Mouse (Mus musculus) kidney, embryonic 14.5 days (tissue): Measurements from ENCODE around the gene Zp1. TPM values are rescaled to one million over a fixed set of nuclear protein-coding genes. Genes with fewer than 3 reads are reported as not detected.

Experiments
- ATAC-seq: fragments of 200-750 bp; cut with Nextera tagmentation; 2 replicates; pipeline ENCODE4 v1.8.0; 2017; ENCODE audit warnings: moderate number of reproducible peaks, mild to moderate bottlenecking, moderate TSS enrichment, moderate library complexity; ENCODE audit not compliant: low FRiP score, low TSS enrichment
- H3K27ac ChIP-seq: fragments of 300-500 bp; sonication (generic); 2 replicates; pipeline ENCODE4 v1.5.1; 2014; ENCODE audit warnings: low read depth, mild to moderate bottlenecking, low read length, moderate library complexity, mixed read lengths
- H3K27me3 ChIP-seq: fragments of 300-500 bp; sonication (generic); 2 replicates; pipeline ENCODE4 v1.6.1; 2014; ENCODE audit warnings: mild to moderate bottlenecking, low read length; ENCODE audit not compliant: control insufficient read depth, insufficient read depth
- H3K36me3 ChIP-seq: fragments of 300-500 bp; sonication (generic); 2 replicates; pipeline ENCODE4 v1.6.1; 2014; ENCODE audit warnings: low read length, mixed read lengths; ENCODE audit not compliant: control insufficient read depth, insufficient read depth
- H3K4me1 ChIP-seq: fragments of 300-500 bp; sonication (generic); 2 replicates; pipeline ENCODE4 v1.6.1; 2014; ENCODE audit warnings: low read length, mixed read lengths; ENCODE audit not compliant: control insufficient read depth, insufficient read depth
- H3K4me2 ChIP-seq: fragments of 300-500 bp; sonication (generic); replicated peaks from 2 replicates; pipeline ENCODE4 v1.6.1; 2014; ENCODE audit warnings: low read depth, mild to moderate bottlenecking, low read length
- H3K4me3 ChIP-seq: fragments of 300-500 bp; sonication (generic); 2 replicates; pipeline ENCODE4 v1.5.1; 2014; ENCODE audit warnings: mild to moderate bottlenecking, low read length
- H3K9ac ChIP-seq: fragments of 300-500 bp; sonication (generic); 2 replicates; pipeline ENCODE4 v1.6.1; 2014; ENCODE audit warnings: low read depth, mild to moderate bottlenecking, low read length, moderate library complexity
- H3K9me3 ChIP-seq: fragments of 300-500 bp; sonication (generic); 2 replicates; pipeline ENCODE4 v1.6.1; 2016; ENCODE audit warnings: low read length; ENCODE audit not compliant: control insufficient read depth
- WGBS: fragments of 180-500 bp; shearing (Covaris S2); extraction: QIAGEN DNeasy Blood & Tissue Kit; methylation state at CpG from one replicate; pipeline ENCODE4 v1.1.7; 2014; 5-methylcytosine and 5-hydroxymethylcytosine counted together
- polyA plus RNA-seq: library from polyadenylated mRNA; unstranded; fragments of >200 nt; fragmentation: Nextera tagmentation; extraction: Ambion mirVana; gene quantifications from 2 replicates; pipeline ENCODE4 v1.2.1, GENCODE M21; 2014

Zp1 gene
- polyA plus RNA-seq = not detected in 2 replicates

DNA sequence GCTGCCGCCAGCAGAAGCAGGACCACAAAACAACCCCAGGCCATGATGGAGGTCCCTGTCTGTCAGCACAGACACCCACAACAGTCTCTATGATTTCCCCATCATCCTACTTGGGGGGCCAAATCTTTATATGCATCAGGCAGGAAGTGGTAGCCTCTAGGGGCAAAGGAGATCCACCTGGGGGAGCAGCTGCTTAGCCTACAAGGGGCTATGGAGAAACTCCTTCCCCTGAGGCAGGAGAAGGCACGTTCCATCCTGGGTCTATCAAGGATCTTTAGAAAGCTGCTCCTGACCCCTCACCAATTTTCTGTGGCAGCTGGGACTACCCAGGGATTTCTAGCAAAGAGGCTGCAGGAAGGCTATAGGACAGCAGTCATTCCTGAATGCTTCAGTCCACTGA lies at the start of gene Zp1:
Gene Zp1 (minus strand): TSS at position 101 of the 400 bp plus-strand sequence.
- Histone ChIP-seq H3K4me1 (peaks cover 7% of the 10 kb centered on the region), H3K9ac (no peak within 1 kb of the TSS), H3K27ac (no peak within 1 kb of the TSS), H3K4me2 (no peak within 1 kb of the TSS), H3K9me3 (no peaks in the 10 kb centered on the region), H3K4me3 (no peak within 1 kb of the TSS), H3K36me3 (no peaks in the 10 kb centered on the region), H3K27me3 (no peaks in the 10 kb centered on the region)
- 71% methylated on average over 2 of the region's 2 CpGs for WGBS
- ATAC-seq = no peak

DNA sequence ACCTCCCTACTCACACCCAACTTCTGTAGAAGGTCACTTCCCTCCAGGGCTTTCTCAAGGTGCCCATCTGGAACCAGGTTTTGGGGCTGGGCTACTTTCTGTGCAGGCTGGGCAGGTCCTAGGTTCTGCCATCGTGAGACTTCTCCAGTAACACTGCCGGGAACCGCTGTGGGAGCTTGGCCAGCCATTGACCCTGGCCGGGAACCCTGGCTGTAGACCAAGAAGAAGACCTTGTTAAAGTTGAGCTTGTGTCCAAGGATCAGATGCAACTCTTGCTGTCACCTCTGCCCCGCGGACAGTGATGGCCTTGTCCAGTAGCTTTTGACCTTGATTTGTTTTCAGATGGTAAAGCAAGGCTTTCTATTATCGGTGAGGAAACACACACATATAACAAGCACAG lies 48.1 kb upstream of the Zp1 start:
- H3K27ac ChIP-seq = no peak overlapping the region
- WGBS = 88% methylated on average over 7 of the region's 7 CpGs
- no peaks in the 10 kb centered on the region for H3K36me3 ChIP-seq
- no peaks in the 10 kb centered on the region for H3K27me3 ChIP-seq
- H3K4me1 ChIP-seq = no peaks in the 10 kb centered on the region
- H3K4me2 ChIP-seq = no peak overlapping the region
- no peak for ATAC-seq
- H3K9ac ChIP-seq = no peak overlapping the region
- peaks cover 7% of the 10 kb centered on the region; the same call in 1 of the 2 replicates for H3K9me3 ChIP-seq
- H3K4me3 ChIP-seq = no peak overlapping the region

DNA sequence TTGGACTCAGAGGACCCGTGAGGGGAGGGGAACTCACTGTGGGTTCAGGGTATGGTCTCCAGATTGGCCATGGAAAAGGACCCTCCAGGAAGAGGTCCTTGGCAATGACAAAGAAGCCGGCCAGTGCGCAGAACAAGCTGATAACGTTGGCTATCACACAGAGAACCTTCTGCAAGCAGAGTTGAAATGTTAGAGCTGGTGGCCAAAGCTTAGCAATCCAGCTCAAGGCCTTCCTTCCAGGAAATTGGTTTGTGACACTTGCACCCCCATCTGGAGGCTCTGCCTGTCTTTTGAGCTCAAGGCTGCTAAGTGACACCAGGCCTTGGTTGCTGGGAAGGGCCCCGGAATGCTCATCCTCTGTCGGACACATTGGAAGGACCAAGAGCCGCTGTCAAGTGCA lies 45.3 kb upstream of the Zp1 start:
- 87% methylated on average over 7 of the region's 7 CpGs for WGBS
- ATAC-seq = no peak
- H3K27me3 ChIP-seq = no peaks in the 10 kb centered on the region
- no peaks in the 10 kb centered on the region for H3K36me3 ChIP-seq
- 0 out of 2 replicates have a peak, but pooled peaks cover 6% of the 10 kb centered on the region for H3K9me3 ChIP-seq
- no peak overlapping the region for H3K9ac ChIP-seq
- no peak overlapping the region for H3K4me2 ChIP-seq
- no peaks in the 10 kb centered on the region for H3K4me1 ChIP-seq
- H3K27ac ChIP-seq = no peak overlapping the region
- no peak overlapping the region for H3K4me3 ChIP-seq

DNA sequence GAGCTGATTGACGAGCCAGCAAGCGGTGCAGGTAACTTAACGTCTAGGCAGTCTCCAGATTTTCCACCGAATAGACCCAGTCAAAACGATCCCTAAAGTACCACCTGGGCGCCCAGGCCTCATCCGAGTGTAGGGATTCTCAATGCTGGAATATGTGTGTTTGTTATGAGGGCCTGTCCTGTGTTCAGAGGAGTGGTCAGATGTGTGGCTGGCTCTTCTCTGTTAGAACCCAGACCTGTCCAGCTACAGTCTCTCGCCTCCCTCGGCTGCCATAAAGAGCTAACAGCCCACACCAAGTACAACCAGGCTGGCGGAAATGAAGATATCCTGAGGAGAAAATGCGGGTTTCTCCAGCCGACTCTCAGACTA lies 39.5 kb upstream of the Zp1 start:
- 48% methylated on average over 12 of the region's 12 CpGs for WGBS

GRCm38 (mm10) chr19:10959085-10959977 lies 38.9 kb upstream of the Zp1 start:
- Histone ChIP-seq H3K9me3 (no peaks in the 10 kb centered on the region), H3K27ac (no peak overlapping the region), H3K4me2 (no peak overlapping the region), H3K36me3 (no peaks in the 10 kb centered on the region), H3K9ac (no peak overlapping the region), H3K4me3 (no peak overlapping the region), H3K4me1 (no peaks in the 10 kb centered on the region), H3K27me3 (no peaks in the 10 kb centered on the region; the same call in 1 of the 2 replicates)
- 34% methylated on average over 11 of the region's 11 CpGs for WGBS
- peak; percentile 71 for ATAC-seq

More for the DNA sequence above, 39.5 kb upstream of the Zp1 start:
- Histone ChIP-seq H3K9me3 (no peaks in the 10 kb centered on the region), H3K27ac (no peak overlapping the region), H3K4me1 (no peaks in the 10 kb centered on the region), H3K9ac (no peak overlapping the region), H3K36me3 (no peaks in the 10 kb centered on the region), H3K27me3 (no peaks in the 10 kb centered on the region; the same call in 1 of the 2 replicates), H3K4me2 (no peak overlapping the region), H3K4me3 (no peak overlapping the region)
- ATAC-seq = peak; percentile 30; the same call in 1 of the 2 replicates

- no peak overlapping the region; the same call in 1 of the 2 replicates for H3K4me2 ChIP-seq
- H3K4me1 ChIP-seq = peaks cover 18% of the 10 kb centered on the region
- no peaks in the 10 kb centered on the region for H3K27me3 ChIP-seq
- no peak overlapping the region for H3K4me3 ChIP-seq
- H3K9ac ChIP-seq = no peak overlapping the region
- peak overlapping the region; percentile 76 for H3K27ac ChIP-seq
- WGBS = 60% methylated on average over 11 of the region's 11 CpGs
- H3K36me3 ChIP-seq = no peaks in the 10 kb centered on the region
- H3K9me3 ChIP-seq = no peaks in the 10 kb centered on the region
- no peak for ATAC-seq
Observed at GRCm38 (mm10) chr19:10952021-10952939, 31.8 kb upstream of the Zp1 start.

DNA sequence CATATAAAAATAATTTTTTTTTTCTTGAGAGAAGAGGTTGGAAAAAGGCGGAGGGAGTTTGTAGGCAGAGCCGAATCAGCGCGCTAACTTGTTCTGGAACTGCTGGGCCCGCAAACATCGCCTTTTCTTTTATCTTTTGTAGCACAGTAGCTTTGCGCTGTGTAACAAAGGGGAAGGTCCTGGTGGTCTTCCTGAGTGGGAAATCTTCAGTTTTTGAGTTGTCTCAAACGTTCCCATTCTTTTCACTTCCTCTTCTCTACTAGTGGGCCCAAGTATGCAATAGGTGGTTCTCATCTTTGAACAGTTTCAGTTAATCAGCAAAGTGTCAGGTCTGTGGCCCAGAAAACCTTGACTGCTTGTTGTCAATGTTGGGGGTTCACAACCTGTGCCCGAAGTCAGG lies 29.1 kb upstream of the Zp1 start:
- 37% methylated on average over 9 of the region's 9 CpGs for WGBS
- 0 out of 2 replicates have a peak overlapping the region, but pooled peaks have one; percentile 12 for H3K27ac ChIP-seq
- ATAC-seq = no peak

GRCm38 (mm10) chr19:10949112-10949511 lies 28.7 kb upstream of the Zp1 start, which contains the start of gene Ccdc86:
Gene Ccdc86 (minus strand): TSS chr19:10949266.
- under 1% methylated on average over 30 of the region's 30 CpGs for WGBS

More for the DNA sequence above, 29.1 kb upstream of the Zp1 start:
- H3K9me3 ChIP-seq = no peaks in the 10 kb centered on the region
- H3K4me1 ChIP-seq = peaks cover 25% of the 10 kb centered on the region
- H3K9ac ChIP-seq = peak overlapping the region; percentile 88
- H3K4me2 ChIP-seq = peak overlapping the region; percentile 35
- peaks cover 9% of the 10 kb centered on the region; the same call in 1 of the 2 replicates for H3K36me3 ChIP-seq
- peak overlapping the region; percentile 86 for H3K4me3 ChIP-seq
- no peaks in the 10 kb centered on the region for H3K27me3 ChIP-seq

More at GRCm38 (mm10) chr19:10949112-10949511, 28.7 kb upstream of the Zp1 start, which contains the start of gene Ccdc86:
- peak within 1 kb of the TSS; percentile 88 for H3K9ac ChIP-seq
- H3K27ac ChIP-seq = 0 out of 2 replicates have a peak within 1 kb of the TSS, but pooled peaks have one; percentile 12
- H3K9me3 ChIP-seq = no peaks in the 10 kb centered on the region
- peak within 1 kb of the TSS; percentile 99 for H3K4me2 ChIP-seq
- ATAC-seq = peak; percentile 97
- H3K36me3 ChIP-seq = peaks cover 14% of the 10 kb centered on the region
- peak within 1 kb of the TSS; percentile 86 for H3K4me3 ChIP-seq
- peaks cover 25% of the 10 kb centered on the region for H3K4me1 ChIP-seq
- no peaks in the 10 kb centered on the region for H3K27me3 ChIP-seq
